Mouse (Mus musculus) thymus, adult 2 months (tissue): ENCODE results near the gene Sec31b. TPM values are rescaled to one million over a fixed set of nuclear protein-coding genes. Genes with fewer than 3 reads are reported as not detected.

ENCODE experiments used
- DNase-seq: peaks from one replicate; pipeline ENCODE4 v3.0.0; 2021
- H3K27ac ChIP-seq: fragments of 200-500 bp; 2 replicates; pipeline ENCODE4 v1.5.1; 2012; ENCODE audit warnings: low read length, control low read depth; ENCODE audit not compliant: control insufficient read depth, insufficient read depth
- H3K27me3 ChIP-seq: fragments of 200-500 bp; 2 replicates; pipeline ENCODE4 v1.6.1; 2012; ENCODE audit warnings: mild to moderate bottlenecking, low read length, moderate library complexity, mixed read lengths; ENCODE audit not compliant: control insufficient read depth, insufficient read depth
- H3K36me3 ChIP-seq: fragments of 200-500 bp; 2 replicates; pipeline ENCODE4 v1.6.1; 2012; ENCODE audit warnings: mild to moderate bottlenecking, low read length, moderate library complexity; ENCODE audit not compliant: control insufficient read depth, insufficient read depth
- H3K4me1 ChIP-seq: fragments of 200-500 bp; replicated peaks from 2 replicates; pipeline ENCODE4 v1.6.1; 2012; ENCODE audit warnings: low read length; ENCODE audit not compliant: control insufficient read depth, insufficient read depth
- H3K4me3 ChIP-seq: fragments of 200-500 bp; 2 replicates; pipeline ENCODE4 v1.5.1; 2012; ENCODE audit warnings: mild to moderate bottlenecking, low read length, control low read depth, moderate library complexity; ENCODE audit not compliant: control insufficient read depth, insufficient read depth
- CTCF ChIP-seq: fragments of 200-500 bp; IDR thresholded peaks from 2 replicates; pipeline ENCODE4 v1.5.1; 2012; ENCODE audit warnings: mild to moderate bottlenecking, control low read depth, low read length, moderate library complexity, borderline replicate concordance; ENCODE audit not compliant: control insufficient read depth, poor library complexity, insufficient read depth; ENCODE audit errors: extremely low read depth
- POLR2A ChIP-seq: fragments of 200-500 bp; IDR thresholded peaks from 2 replicates; pipeline ENCODE4 v1.6.1; 2012; ENCODE audit warnings: mild to moderate bottlenecking, low read length, control low read depth, moderate library complexity; ENCODE audit not compliant: control insufficient read depth, poor library complexity, insufficient read depth; ENCODE audit errors: extremely low read depth
- WGBS: fragments of 180-500 bp; shearing (Covaris S2); methylation state at CpG from one replicate; pipeline ENCODE4 v1.1.7; 2018; 5-methylcytosine and 5-hydroxymethylcytosine counted together
- polyA plus RNA-seq: library from polyadenylated mRNA; depleted of rRNA; stranded (reverse); fragments of >200 nt; gene quantifications from 2 replicates; pipeline ENCODE4 v1.2.3, GENCODE M21; 2012; rRNA removed

Sec31b gene
- 15.4 and 18.8 TPM in 2 replicates for polyA plus RNA-seq

DNA sequence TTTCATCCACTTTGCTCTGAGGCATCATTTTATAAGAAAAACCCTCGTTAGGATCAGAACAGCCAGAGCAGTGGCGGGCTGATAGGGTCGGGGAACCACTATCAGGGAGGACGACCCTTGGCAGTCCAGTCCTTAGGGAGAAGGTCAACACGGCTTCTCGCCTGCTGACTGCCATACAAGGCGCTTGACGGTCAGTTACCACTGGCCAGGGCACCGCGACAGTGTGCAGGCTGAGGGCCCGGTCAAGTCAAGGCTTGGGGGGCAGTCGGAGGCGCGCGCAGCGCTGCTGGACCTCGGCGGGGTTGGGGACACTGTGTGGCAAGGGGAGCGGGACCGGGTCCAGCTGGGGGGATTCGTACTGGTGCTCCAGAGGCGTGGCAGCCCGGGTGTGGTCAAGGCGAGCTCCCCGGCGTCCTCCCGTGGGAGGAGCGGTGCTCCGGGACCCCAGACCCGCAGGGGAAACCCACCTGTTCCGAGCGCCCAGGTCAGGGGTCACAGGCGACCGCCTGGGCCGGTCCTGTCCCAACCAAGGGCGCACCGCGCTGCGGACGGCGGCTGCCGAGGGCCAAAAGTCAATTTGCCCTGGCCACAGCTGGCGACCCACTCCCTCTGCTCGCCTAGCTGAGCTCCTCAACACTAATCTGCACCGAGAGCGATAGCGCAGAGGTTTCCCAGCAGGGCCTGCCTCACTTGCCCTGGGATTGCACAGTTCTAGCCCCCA lies at the start of gene Sec31b:
Gene Sec31b (minus strand): TSS at position 544 of the 721 bp plus-strand sequence.
- WGBS, result 8% methylated on average over 47 of the region's 47 CpGs
- no peak within 1 kb of the TSS for H3K27ac ChIP-seq
- peaks cover 6% of the 10 kb centered on the region for H3K27me3 ChIP-seq
- 0 out of 2 replicates have a peak, but pooled peaks cover 5% of the 10 kb centered on the region for H3K4me1 ChIP-seq
- peak; percentile 11 for DNase-seq
- TF ChIP-seq CTCF, result no peak
- no peak for TF ChIP-seq POLR2A
- H3K4me3 ChIP-seq, result peak within 1 kb of the TSS; percentile 10; the same call in 1 of the 2 replicates
- H3K36me3 ChIP-seq, result peaks cover 23% of the 10 kb centered on the region

DNA sequence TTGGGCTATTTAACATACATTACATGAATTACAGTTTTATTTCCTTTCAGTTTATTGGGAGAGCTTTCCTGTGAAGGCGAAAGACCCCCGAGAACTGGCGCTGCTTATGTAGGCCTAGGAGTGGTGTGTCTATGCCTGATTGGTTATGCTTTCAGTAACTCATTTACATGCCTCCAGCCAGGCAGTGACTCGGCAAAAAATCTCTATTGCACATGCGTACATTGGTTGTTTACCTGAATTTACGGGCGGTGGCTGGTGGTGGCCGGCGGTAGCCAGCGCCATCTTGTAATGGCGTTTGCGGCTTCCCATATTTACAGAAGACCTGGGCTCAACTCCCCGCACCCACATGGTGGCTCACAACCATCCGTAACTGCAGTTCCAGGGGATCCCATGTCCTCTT lies 48.5 kb upstream of the Sec31b start:
- DNase-seq, result no peak
- peaks cover 2% of the 10 kb centered on the region; the same call in 1 of the 2 replicates for H3K27me3 ChIP-seq
- no peak overlapping the region for H3K27ac ChIP-seq
- TF ChIP-seq POLR2A (no peak), CTCF (no peak)
- WGBS, result 97% methylated on average over 14 of the region's 14 CpGs
- H3K4me1 ChIP-seq, result no peaks in the 10 kb centered on the region
- H3K36me3 ChIP-seq, result no peaks in the 10 kb centered on the region
- H3K4me3 ChIP-seq, result no peak overlapping the region

DNA sequence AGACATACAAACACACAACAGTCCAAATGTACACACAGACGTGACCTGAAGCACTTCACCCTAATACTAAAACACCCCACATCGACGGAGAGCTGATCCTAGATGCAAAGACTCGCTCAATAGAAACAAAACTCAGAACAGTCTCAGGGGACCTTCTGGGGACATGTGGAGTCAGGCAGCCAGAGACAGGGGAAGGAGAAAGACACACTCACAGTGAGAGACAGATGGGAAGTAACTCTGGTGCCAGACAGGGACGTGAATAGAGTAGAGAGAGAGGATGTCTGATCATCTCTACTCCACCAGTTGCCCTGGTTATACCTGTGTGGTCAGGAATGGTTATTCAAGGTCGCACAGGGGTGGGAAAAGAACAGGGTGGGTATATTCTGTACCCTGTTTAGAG lies 46.0 kb upstream of the Sec31b start:
- TF ChIP-seq POLR2A, result no peak
- TF ChIP-seq CTCF, result no peak
- H3K27me3 ChIP-seq, result peaks cover 2% of the 10 kb centered on the region; the same call in 1 of the 2 replicates
- no peak overlapping the region for H3K4me3 ChIP-seq
- 63% methylated on average over 6 of the region's 6 CpGs for WGBS
- H3K36me3 ChIP-seq, result no peaks in the 10 kb centered on the region
- no peak overlapping the region for H3K27ac ChIP-seq
- no peaks in the 10 kb centered on the region for H3K4me1 ChIP-seq
- DNase-seq, result no peak

DNA sequence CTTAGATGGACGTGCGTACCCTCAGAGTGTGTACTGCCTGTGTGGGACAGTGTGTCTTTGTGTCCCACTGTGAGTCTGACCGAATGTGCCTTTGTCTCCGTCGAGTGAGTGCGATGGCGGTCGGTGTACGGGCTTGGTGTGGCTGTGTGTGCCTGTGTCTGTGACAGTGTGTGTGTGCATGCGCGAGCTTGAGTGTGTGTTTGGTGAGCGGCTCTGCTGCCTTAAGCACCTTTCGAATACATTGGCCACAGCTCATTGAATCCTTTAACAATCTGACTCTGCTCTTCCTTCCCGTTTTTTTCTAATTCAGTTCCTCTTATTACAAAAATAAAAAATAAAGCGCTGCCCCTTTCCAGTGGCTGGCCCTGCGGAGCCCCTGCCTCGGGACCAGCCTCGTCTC lies 45.3 kb upstream of the Sec31b start:
- Histone ChIP-seq H3K36me3 (no peaks in the 10 kb centered on the region), H3K27me3 (peaks cover 2% of the 10 kb centered on the region; the same call in 1 of the 2 replicates), H3K4me3 (no peak overlapping the region), H3K27ac (no peak overlapping the region), H3K4me1 (no peaks in the 10 kb centered on the region)
- WGBS, result 20% methylated on average over 18 of the region's 18 CpGs
- TF ChIP-seq CTCF, result no peak
- TF ChIP-seq POLR2A, result no peak
- no peak for DNase-seq

DNA sequence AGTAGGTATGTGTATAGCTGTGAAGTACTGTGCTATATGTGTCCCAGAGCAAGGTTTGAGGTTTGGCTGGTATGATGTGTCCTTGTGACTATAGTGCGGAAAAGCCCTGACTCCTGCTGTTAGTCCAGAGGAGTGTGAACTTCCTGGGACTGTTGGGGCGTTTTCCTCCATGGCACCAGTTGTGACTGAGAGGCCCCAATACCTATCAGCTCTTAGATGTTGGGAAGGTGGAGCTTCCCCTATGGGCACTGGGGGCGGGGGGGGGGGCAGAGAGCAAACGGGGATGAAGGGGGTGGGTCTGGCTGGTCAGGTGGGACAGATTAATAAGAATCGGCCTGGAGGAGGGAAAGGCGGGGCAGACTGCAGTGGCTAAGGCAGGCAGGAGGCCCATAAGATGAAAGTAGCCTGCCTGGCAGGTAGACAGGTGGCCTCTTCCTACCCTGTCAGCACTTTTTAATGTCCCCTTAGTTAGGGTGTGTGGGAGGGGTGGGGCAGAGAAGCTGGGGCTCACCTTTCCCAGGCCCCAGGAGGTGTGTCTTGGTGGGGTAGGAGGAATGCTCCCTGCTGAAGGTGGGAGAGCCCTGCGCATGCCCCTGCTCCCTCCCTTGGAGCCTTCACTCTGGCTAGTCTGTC lies 44.0 kb upstream of the Sec31b start:
- Histone ChIP-seq H3K4me1 (no peaks in the 10 kb centered on the region), H3K27me3 (peaks cover 2% of the 10 kb centered on the region; the same call in 1 of the 2 replicates), H3K27ac (no peak overlapping the region), H3K4me3 (no peak overlapping the region), H3K36me3 (no peaks in the 10 kb centered on the region)
- WGBS, result 81% methylated on average over 7 of the region's 7 CpGs
- DNase-seq, result no peak
- no peak for TF ChIP-seq CTCF
- no peak for TF ChIP-seq POLR2A

DNA sequence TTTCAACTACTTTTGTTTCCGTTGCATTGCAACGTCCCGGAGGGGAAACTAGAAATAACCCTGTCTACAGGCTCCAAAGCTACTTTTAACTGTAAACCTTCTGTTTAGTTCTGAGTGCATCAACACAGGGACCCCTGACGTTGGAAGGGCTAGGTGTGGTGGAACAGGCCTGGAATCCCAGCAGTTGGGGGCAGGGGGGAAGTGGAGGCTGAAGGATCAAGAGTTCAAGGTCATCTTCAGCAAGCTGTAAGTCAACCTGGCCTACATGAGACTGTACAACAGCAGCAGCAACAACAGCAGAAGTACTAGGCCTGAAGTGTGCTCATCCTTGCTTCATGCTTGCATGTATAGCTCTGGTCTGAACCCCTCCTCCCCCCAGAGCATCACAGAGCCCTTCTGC lies 42.4 kb upstream of the Sec31b start:
- peaks cover 2% of the 10 kb centered on the region; the same call in 1 of the 2 replicates for H3K27me3 ChIP-seq
- 70% methylated on average over 4 of the region's 4 CpGs for WGBS
- no peak for DNase-seq
- no peaks in the 10 kb centered on the region for H3K36me3 ChIP-seq
- no peak for TF ChIP-seq CTCF
- TF ChIP-seq POLR2A, result no peak
- H3K4me1 ChIP-seq, result no peaks in the 10 kb centered on the region
- H3K4me3 ChIP-seq, result no peak overlapping the region
- no peak overlapping the region for H3K27ac ChIP-seq
